Mouse (Mus musculus): Measurements from ENCODE around the gene Pramef17. TPM values are rescaled to one million over a fixed set of nuclear protein-coding genes. Genes with fewer than 3 reads are reported as not detected.
"Not testable (repeated sequence)": the region's sequence is repeated elsewhere in the genome, so short reads cannot be mapped to it uniquely, and the experiment has no call there.

The Pramef17 gene
- polyA plus RNA-seq (2015; fragmentation: Nextera tagmentation; extraction: Ambion mirVana), result not detected in 2 replicates

- not testable (repeated sequence) for ATAC-seq (replicated peaks; ENCODE audit: extremely low read depth, insufficient read depth, low FRiP score); H3K36me3 ChIP-seq (ENCODE audit: control insufficient read depth, insufficient read depth); H3K27me3 ChIP-seq (ENCODE audit: control insufficient read depth, insufficient read depth, low read length); H3K9me3 ChIP-seq (replicated peaks; ENCODE audit: control insufficient read depth, low read length); H3K4me3 ChIP-seq (ENCODE audit: low read length); H3K4me1 ChIP-seq (ENCODE audit: control insufficient read depth, insufficient read depth, low read length); H3K4me2 ChIP-seq (ENCODE audit: low read depth, low read length); H3K9ac ChIP-seq (ENCODE audit: low read length); H3K27ac ChIP-seq (ENCODE audit: low read length)
- 45% methylated on average over 3 of the region's 3 CpGs for WGBS
Observed at GRCm38 (mm10) chr4:143994269-143994668, at the start of gene Pramef17. Gene Pramef17, minus strand, starts transcription at chr4:143994369.

DNA sequence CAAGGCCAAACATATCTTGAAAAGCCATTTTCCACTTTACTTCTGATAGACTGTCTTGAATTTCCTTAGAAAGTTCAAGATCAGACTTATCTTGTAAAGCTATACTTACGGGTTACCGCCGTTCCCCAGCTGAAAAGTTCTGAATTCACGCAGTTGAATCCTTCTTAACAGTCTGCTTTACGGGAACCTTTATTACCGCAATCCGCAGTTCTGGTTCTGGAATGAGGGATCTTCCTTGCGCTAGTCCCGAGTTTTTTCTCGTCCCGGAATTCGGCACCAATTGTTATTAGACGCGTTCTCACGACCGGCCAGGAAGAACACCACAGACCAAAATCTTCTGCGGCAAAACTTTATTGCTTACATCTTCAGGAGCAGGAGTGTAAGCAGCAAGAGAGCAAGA lies 6.0 kb downstream of the Pramef17 start:
- H3K36me3 ChIP-seq (ENCODE audit: control insufficient read depth, insufficient read depth); H3K4me1 ChIP-seq (ENCODE audit: control insufficient read depth, insufficient read depth, low read length); ATAC-seq (replicated peaks; ENCODE audit: extremely low read depth, insufficient read depth, low FRiP score); H3K4me2 ChIP-seq (ENCODE audit: low read depth, low read length); H3K4me3 ChIP-seq (ENCODE audit: low read length); H3K9me3 ChIP-seq (replicated peaks; ENCODE audit: control insufficient read depth, low read length); H3K9ac ChIP-seq (ENCODE audit: low read length); H3K27me3 ChIP-seq (ENCODE audit: control insufficient read depth, insufficient read depth, low read length); H3K27ac ChIP-seq (ENCODE audit: low read length): not testable (repeated sequence)
- 92% methylated on average over 12 of the region's 17 CpGs for WGBS

GRCm38 (mm10) chr4:143987475-143987941 lies 6.7 kb downstream of the Pramef17 start:
- not testable (repeated sequence) for H3K4me3 ChIP-seq (ENCODE audit: low read length); ATAC-seq (replicated peaks; ENCODE audit: extremely low read depth, insufficient read depth, low FRiP score); H3K27ac ChIP-seq (ENCODE audit: low read length); H3K4me2 ChIP-seq (ENCODE audit: low read depth, low read length); H3K4me1 ChIP-seq (ENCODE audit: control insufficient read depth, insufficient read depth, low read length); H3K27me3 ChIP-seq (ENCODE audit: control insufficient read depth, insufficient read depth, low read length); H3K9ac ChIP-seq (ENCODE audit: low read length); H3K36me3 ChIP-seq (ENCODE audit: control insufficient read depth, insufficient read depth); H3K9me3 ChIP-seq (replicated peaks; ENCODE audit: control insufficient read depth, low read length)
- 88% methylated on average over 8 of the region's 17 CpGs for WGBS

- not testable (repeated sequence) for H3K36me3 ChIP-seq (ENCODE audit: control insufficient read depth, insufficient read depth); H3K27ac ChIP-seq (ENCODE audit: low read length); ATAC-seq (replicated peaks; ENCODE audit: extremely low read depth, insufficient read depth, low FRiP score); H3K4me1 ChIP-seq (ENCODE audit: control insufficient read depth, insufficient read depth, low read length); H3K4me2 ChIP-seq (ENCODE audit: low read depth, low read length); H3K27me3 ChIP-seq (ENCODE audit: control insufficient read depth, insufficient read depth, low read length); H3K9ac ChIP-seq (ENCODE audit: low read length); H3K9me3 ChIP-seq (replicated peaks; ENCODE audit: control insufficient read depth, low read length); H3K4me3 ChIP-seq (ENCODE audit: low read length)
- WGBS, result 80% methylated on average over 2 of the region's 9 CpGs
Observed at GRCm38 (mm10) chr4:143985733-143986132, 8.4 kb downstream of the Pramef17 start.

- no CpG with 5 or more reads among the region's 7 CpGs for WGBS
- not testable (repeated sequence) for H3K9ac ChIP-seq (ENCODE audit: low read length); ATAC-seq (replicated peaks; ENCODE audit: extremely low read depth, insufficient read depth, low FRiP score)
Observed at GRCm38 (mm10) chr4:143985165-143985564, 9.0 kb downstream of the Pramef17 start.

DNA sequence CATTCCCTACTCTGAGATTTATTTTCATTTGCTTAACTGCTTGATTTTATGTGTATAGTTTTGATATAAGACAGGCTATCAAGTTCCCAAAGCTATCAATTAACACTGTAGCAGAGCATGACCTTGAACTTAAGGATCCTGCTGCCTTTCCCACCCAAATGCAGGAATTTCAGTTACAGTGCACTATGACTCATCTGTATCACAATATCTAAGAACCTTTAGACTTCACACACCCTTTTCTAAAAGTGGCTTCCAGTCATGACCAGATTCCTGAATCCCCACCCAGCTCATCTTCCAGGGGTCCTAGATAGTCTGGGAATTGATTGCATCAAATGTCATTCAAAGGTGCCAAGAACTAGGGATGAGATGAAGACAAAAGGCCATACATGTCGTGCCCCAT lies 10.7 kb downstream of the Pramef17 start:
- H3K4me1 ChIP-seq (ENCODE audit: control insufficient read depth, insufficient read depth, low read length); H3K9ac ChIP-seq (ENCODE audit: low read length); H3K27ac ChIP-seq (ENCODE audit: low read length); H3K4me2 ChIP-seq (ENCODE audit: low read depth, low read length); ATAC-seq (replicated peaks; ENCODE audit: extremely low read depth, insufficient read depth, low FRiP score); H3K27me3 ChIP-seq (ENCODE audit: control insufficient read depth, insufficient read depth, low read length); H3K9me3 ChIP-seq (replicated peaks; ENCODE audit: control insufficient read depth, low read length); H3K4me3 ChIP-seq (ENCODE audit: low read length); H3K36me3 ChIP-seq (ENCODE audit: control insufficient read depth, insufficient read depth): not testable (repeated sequence)
- WGBS, result no CpG with 5 or more reads among the region's 1 CpGs

More at GRCm38 (mm10) chr4:143985165-143985564, 9.0 kb downstream of the Pramef17 start:
- H3K27me3 ChIP-seq (ENCODE audit: control insufficient read depth, insufficient read depth, low read length); H3K36me3 ChIP-seq (ENCODE audit: control insufficient read depth, insufficient read depth); H3K9me3 ChIP-seq (replicated peaks; ENCODE audit: control insufficient read depth, low read length); H3K4me2 ChIP-seq (ENCODE audit: low read depth, low read length); H3K4me3 ChIP-seq (ENCODE audit: low read length); H3K4me1 ChIP-seq (ENCODE audit: control insufficient read depth, insufficient read depth, low read length); H3K27ac ChIP-seq (ENCODE audit: low read length): not testable (repeated sequence)

DNA sequence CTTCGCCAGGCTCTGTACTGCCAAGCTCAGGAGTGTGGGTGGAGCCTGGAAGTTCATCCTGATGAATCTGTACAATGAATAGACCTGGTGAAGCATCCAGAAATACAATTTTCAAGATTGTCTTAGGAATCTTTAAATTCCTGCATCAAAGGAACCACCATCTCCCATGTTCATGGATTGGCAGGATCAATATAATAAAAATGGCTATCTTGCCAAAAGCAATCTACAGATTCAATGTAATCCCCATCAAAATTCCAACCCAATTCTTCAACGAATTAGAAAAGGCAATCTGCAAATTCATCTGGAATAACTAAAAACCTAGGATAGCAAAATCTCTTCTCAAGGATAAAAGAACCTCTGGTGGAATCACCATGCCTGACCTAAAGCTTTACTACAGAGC lies 27.3 kb downstream of the Pramef17 start, which contains the start of gene Gm13101:
TSS of gene Gm13101 (minus strand) at position 101 of the 400 bp plus-strand sequence.
- 26% methylated on average over 2 of the region's 2 CpGs for WGBS
- not testable (repeated sequence) for H3K4me2 ChIP-seq (ENCODE audit: low read depth, low read length); H3K4me1 ChIP-seq (ENCODE audit: control insufficient read depth, insufficient read depth, low read length); H3K4me3 ChIP-seq (ENCODE audit: low read length); H3K9me3 ChIP-seq (replicated peaks; ENCODE audit: control insufficient read depth, low read length); H3K36me3 ChIP-seq (ENCODE audit: control insufficient read depth, insufficient read depth); H3K27me3 ChIP-seq (ENCODE audit: control insufficient read depth, insufficient read depth, low read length); H3K27ac ChIP-seq (ENCODE audit: low read length); ATAC-seq (replicated peaks; ENCODE audit: extremely low read depth, insufficient read depth, low FRiP score); H3K9ac ChIP-seq (ENCODE audit: low read length)

- not testable (repeated sequence) for H3K4me3 ChIP-seq (ENCODE audit: low read length); H3K36me3 ChIP-seq (ENCODE audit: control insufficient read depth, insufficient read depth); H3K9ac ChIP-seq (ENCODE audit: low read length); H3K4me2 ChIP-seq (ENCODE audit: low read depth, low read length); ATAC-seq (replicated peaks; ENCODE audit: extremely low read depth, insufficient read depth, low FRiP score); H3K27me3 ChIP-seq (ENCODE audit: control insufficient read depth, insufficient read depth, low read length); H3K27ac ChIP-seq (ENCODE audit: low read length); H3K9me3 ChIP-seq (replicated peaks; ENCODE audit: control insufficient read depth, low read length); H3K4me1 ChIP-seq (ENCODE audit: control insufficient read depth, insufficient read depth, low read length)
- WGBS, result 86% methylated on average over 1 of the region's 1 CpGs
Observed at GRCm38 (mm10) chr4:143950916-143951315, 43.3 kb downstream of the Pramef17 start, which contains the start of gene Pramef25. Gene Pramef25, minus strand, starts transcription at chr4:143951016.

Data from heart, embryonic 16.5 days (tissue).